In the genomic region with DNA sequence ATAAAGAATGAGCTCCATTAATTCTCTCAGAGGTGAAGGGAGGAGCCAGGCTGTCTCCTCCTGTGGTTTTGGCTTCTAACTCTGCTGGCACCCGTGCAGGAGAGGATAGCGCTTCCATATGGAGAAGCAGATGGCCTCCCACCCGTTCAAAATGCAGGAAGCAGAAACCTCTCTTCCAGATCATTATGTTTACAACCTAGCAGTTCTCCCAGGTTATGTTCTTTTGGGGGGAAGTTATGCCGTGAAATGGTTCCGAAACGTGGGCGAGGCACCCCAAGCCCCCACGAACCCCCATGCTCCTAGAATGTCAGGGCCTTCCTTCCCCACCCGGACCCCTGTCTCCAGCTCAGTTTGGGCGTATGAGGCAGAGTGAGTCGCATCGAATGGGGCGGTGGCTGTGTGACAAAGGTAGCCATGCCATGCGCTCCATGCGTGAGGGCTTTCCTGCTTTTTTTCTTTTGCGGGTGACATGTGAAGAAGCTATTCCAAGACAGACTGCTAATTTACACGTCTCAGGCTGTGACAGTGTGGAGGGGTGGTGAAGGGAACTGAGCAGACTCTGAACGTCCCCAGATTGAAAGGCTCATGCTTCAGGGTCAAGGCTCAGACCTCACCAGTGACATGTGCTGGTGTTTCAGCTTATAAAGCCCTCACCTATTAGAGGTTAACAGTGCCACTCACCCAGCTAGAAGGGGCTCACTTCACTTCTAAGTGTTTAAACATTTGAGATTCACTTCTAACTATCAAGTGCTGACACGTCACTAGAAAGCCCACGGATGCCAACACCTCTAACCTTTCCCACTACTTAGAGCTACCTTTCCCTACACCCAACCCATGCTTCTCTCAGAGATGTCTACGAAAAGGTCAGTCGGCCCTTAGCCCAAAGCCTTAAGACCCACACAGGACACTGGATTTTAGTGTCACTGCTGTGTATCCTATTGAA, we compare ENCODE assay signal across 9 mouse cellular contexts.
A peak's percentile ranks its signal among the peaks of the same experiment; 100 is the strongest.
DNase-seq lines count a peak whose midpoint lies in the region.
"Had no signal": no experiment of that assay in that cellular context is flagged by ENCODE, and none has a peak within 500 bp of the region (broad histone marks: within the 10 kb centered on the region; RNA-seq: fewer than 3 reads in every experiment).

No protein-coding gene starts in this region.

- peak; percentile 36 to 46 for DNase-seq in kidney, postnatal 4 days
- DNase-seq in kidney, adult 11 months, result no peak
- DNase-seq in cerebellum, postnatal 36 days, result peak; percentile 93
- DNase-seq in layer of hippocampus, adult 8-10 months (ENCODE audit: low spot score in 2 of 2), result peak; percentile 81 to 90
- peak; percentile 83 to 88 for DNase-seq in right cerebral cortex, postnatal 10 days (ENCODE audit: low spot score in 2 of 2)
- DNase-seq in gastrocnemius, postnatal 10 days, result no peak
- DNase-seq in T-cell, adult 2 months (ENCODE audit: low spot score), result no peak
- DNase-seq in spleen, adult 18-20 months, result no peak
- DNase-seq: heart, postnatal 10 days had no signal

Comparison
In these comparisons a context has a peak if more than half of its experiments do, and no peak if none do; other contexts are left out.
1. DNase-seq: peak in kidney, postnatal 4 days (2 of 2), cerebellum, postnatal 36 days (2 of 2), layer of hippocampus, adult 8-10 months (2 of 2) and right cerebral cortex, postnatal 10 days (2 of 2); none in kidney, adult 11 months (single experiment), gastrocnemius, postnatal 10 days (single experiment), T-cell, adult 2 months (single experiment) and spleen, adult 18-20 months (0 of 2).